Mouse (Mus musculus) heart, postnatal 0 days (tissue): ENCODE measurements around the gene Stk19.

ENCODE experiments used
- CTCF ChIP-seq: IDR thresholded peaks from 2 replicates; pipeline ENCODE4 v1.5.1; 2016; ENCODE audit warnings: antibody characterized with exemption, control low read depth, low read depth
- EP300 ChIP-seq: IDR thresholded peaks from 2 replicates; pipeline ENCODE4 v1.6.1; 2016; ENCODE audit warnings: antibody characterized with exemption, low read depth

DNA sequence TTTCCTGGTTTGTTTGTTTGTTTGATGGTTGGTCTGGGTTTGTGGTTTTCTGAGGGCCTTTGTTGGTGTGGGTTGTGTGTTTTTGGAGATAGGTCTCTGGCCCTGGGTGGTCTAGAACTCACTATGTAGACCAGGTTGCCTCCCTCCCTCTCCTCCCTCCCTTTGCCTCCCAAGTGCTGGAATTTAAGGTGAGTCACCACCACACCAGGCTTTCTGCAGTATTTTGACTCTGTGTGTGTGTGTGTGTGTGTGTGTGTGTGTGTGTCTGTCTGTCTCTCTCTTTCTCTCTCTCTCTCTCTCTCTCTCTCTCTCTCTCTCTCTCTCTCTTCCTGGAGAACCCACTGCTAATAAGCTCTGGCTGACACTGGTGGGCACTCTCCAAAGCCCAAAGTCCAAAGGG, 44.4 kb upstream of the Stk19 start:
- TF ChIP-seq CTCF (no peak), EP300 (no peak)
